Mouse (Mus musculus): ENCODE results near the gene Ap4e1.

GRCm38 (mm10) chr2:127086235-127086634 lies 77.7 kb downstream of the Ap4e1 start:
- TF ChIP-seq CTCF (conservative IDR thresholded peaks at IDR 0.05; ENCODE audit: insufficient read depth, insufficient read length, low read depth, low read length): no peak
- TF ChIP-seq POLR2A (IDR thresholded peaks at IDR 0.05; ENCODE audit: low read depth, low read length): no peak

Data from kidney, adult 2 months (tissue).